Mouse (Mus musculus) heart, embryonic 11.5 days (tissue): ENCODE measurements around the gene Ccl19. TPM values are rescaled to one million over a fixed set of nuclear protein-coding genes. Genes with fewer than 3 reads are reported as not detected.
"Not testable (repeated sequence)": the region's sequence is repeated elsewhere in the genome, so short reads cannot be mapped to it uniquely, and the experiment has no call there.

Source experiments
- ATAC-seq: fragments of 200-750 bp; cut with Nextera tagmentation; replicated peaks from 2 replicates; pipeline ENCODE4 v1.8.0; 2017; ENCODE audit warnings: moderate library complexity; ENCODE audit not compliant: insufficient number of reproducible peaks, low FRiP score, low TSS enrichment
- H3K27ac ChIP-seq: fragments of 300-500 bp; sonication (generic); 2 replicates; pipeline ENCODE4 v1.5.1; 2014; ENCODE audit warnings: mild to moderate bottlenecking, low read depth, low read length
- H3K27me3 ChIP-seq: fragments of 300-500 bp; sonication (generic); 2 replicates; pipeline ENCODE4 v1.6.1; 2014; ENCODE audit warnings: mild to moderate bottlenecking, low read length, mixed read lengths; ENCODE audit not compliant: control insufficient read depth, insufficient read depth
- H3K36me3 ChIP-seq: fragments of 300-500 bp; sonication (generic); 2 replicates; pipeline ENCODE4 v1.6.1; 2014; ENCODE audit warnings: mild to moderate bottlenecking, low read length, moderate library complexity, mixed read lengths; ENCODE audit not compliant: control insufficient read depth, insufficient read depth
- H3K4me1 ChIP-seq: fragments of 300-500 bp; sonication (generic); 2 replicates; pipeline ENCODE4 v1.6.1; 2014; ENCODE audit warnings: low read length; ENCODE audit not compliant: control insufficient read depth, insufficient read depth
- H3K4me2 ChIP-seq: fragments of 300-500 bp; sonication (generic); 2 replicates; pipeline ENCODE4 v1.6.1; 2014; ENCODE audit warnings: mild to moderate bottlenecking, moderate library complexity
- H3K4me3 ChIP-seq: fragments of 300-500 bp; sonication (generic); 2 replicates; pipeline ENCODE4 v1.5.1; 2014; ENCODE audit warnings: low read depth, low read length
- H3K9ac ChIP-seq: fragments of 300-500 bp; sonication (generic); 2 replicates; pipeline ENCODE4 v1.6.1; 2014; ENCODE audit warnings: mild to moderate bottlenecking, low read depth, low read length, moderate library complexity
- H3K9me3 ChIP-seq: fragments of 300-500 bp; sonication (generic); replicated peaks from 2 replicates; pipeline ENCODE4 v1.6.1; 2016; ENCODE audit warnings: low read length; ENCODE audit not compliant: control insufficient read depth
- WGBS: fragments of 180-500 bp; shearing (Covaris S2); extraction: QIAGEN DNeasy Blood & Tissue Kit; methylation state at CpG from one replicate; pipeline ENCODE4 v1.1.7; 2014; ENCODE audit not compliant: insufficient replicate concordance; 5-methylcytosine and 5-hydroxymethylcytosine counted together
- polyA plus RNA-seq: library from polyadenylated mRNA; unstranded; fragments of >200 nt; fragmentation: Nextera tagmentation; extraction: Ambion mirVana; gene quantifications from 2 replicates; pipeline ENCODE4 v1.2.1, GENCODE M21; 2014

The Ccl19 gene
- not detected in 2 replicates for polyA plus RNA-seq

- not testable (repeated sequence) for ATAC-seq, H3K27ac ChIP-seq, H3K36me3 ChIP-seq, H3K4me1 ChIP-seq, H3K4me3 ChIP-seq, H3K27me3 ChIP-seq, H3K9ac ChIP-seq, H3K9me3 ChIP-seq, H3K4me2 ChIP-seq
- no CpG with 5 or more reads among the region's 6 CpGs for WGBS
Observed at GRCm38 (mm10) chr4:42756477-42756876, at the start of gene Ccl19. TSS of gene Ccl19 (minus strand) at chr4:42756577.

GRCm38 (mm10) chr4:42773893-42774292, 17.5 kb upstream of the Ccl19 start, which contains the start of gene Ccl21a:
TSS of gene Ccl21a (minus strand) at chr4:42773993.
- H3K4me2 ChIP-seq, ATAC-seq, H3K27me3 ChIP-seq, H3K9me3 ChIP-seq, H3K4me1 ChIP-seq, H3K4me3 ChIP-seq, H3K36me3 ChIP-seq, H3K27ac ChIP-seq, H3K9ac ChIP-seq: not testable (repeated sequence)
- WGBS: no CpG with 5 or more reads among the region's 5 CpGs

- not testable (repeated sequence) for H3K36me3 ChIP-seq, ATAC-seq, H3K4me1 ChIP-seq, H3K9ac ChIP-seq, H3K4me2 ChIP-seq, H3K27me3 ChIP-seq, H3K27ac ChIP-seq, H3K4me3 ChIP-seq, H3K9me3 ChIP-seq
- WGBS: no CpG with 5 or more reads among the region's 13 CpGs
Observed at GRCm38 (mm10) chr4:42735245-42735644, 21.1 kb downstream of the Ccl19 start, which contains the start of gene 4930578G10Rik. TSS of gene 4930578G10Rik (plus strand) at chr4:42735545.

Other genes with a start within 250 kb of the Ccl19 start
- gene Fam205a2, start 228.4 kb downstream of the Ccl19 start, polyA plus RNA-seq: 0.06 and 0.07 TPM in 2 replicates
- gene Gm10591, start 144.4 kb downstream of the Ccl19 start, polyA plus RNA-seq: not detected in 2 replicates
- 0.23 TPM in 1 of 2 replicates, not detected in the other for gene Gm2564, start 126.9 kb downstream of the Ccl19 start, polyA plus RNA-seq
- not detected in 2 replicates for gene Ccl27b, start 101.3 kb downstream of the Ccl19 start, polyA plus RNA-seq
- gene Il11ra2, start 94.7 kb downstream of the Ccl19 start, polyA plus RNA-seq: not detected in 2 replicates
- gene 4930578G10Rik, start 21.0 kb downstream of the Ccl19 start, polyA plus RNA-seq: not detected in 2 replicates
- gene Ccl21a, start 17.4 kb upstream of the Ccl19 start, polyA plus RNA-seq: 0.89 and 1.6 TPM in 2 replicates
- gene Fam205a1, start 97.3 kb upstream of the Ccl19 start, polyA plus RNA-seq: not detected in 2 replicates
- gene Gm12394, start 100.2 kb upstream of the Ccl19 start, polyA plus RNA-seq: 0.13 TPM in 1 of 2 replicates, not detected in the other
- gene Fam205c, start 117.7 kb upstream of the Ccl19 start, polyA plus RNA-seq: 0.46 TPM in 1 of 2 replicates, not detected in the other
- gene Phf24, start 160.1 kb upstream of the Ccl19 start, polyA plus RNA-seq: 1.9 and 2.4 TPM in 2 replicates
- 11.8 and 12.9 TPM in 2 replicates for gene Dnajb5, start 193.2 kb upstream of the Ccl19 start, polyA plus RNA-seq
- gene 1700022I11Rik, start 213.0 kb upstream of the Ccl19 start, polyA plus RNA-seq: 0.36 and 0.69 TPM in 2 replicates
- gene Vcp, start 243.9 kb upstream of the Ccl19 start, polyA plus RNA-seq: 472 and 544 TPM in 2 replicates